Mouse (Mus musculus): ENCODE measurements around the gene Terf2. TPM values are rescaled to one million over a fixed set of nuclear protein-coding genes. Genes with fewer than 3 reads are reported as not detected.

Terf2 gene
- polyA plus RNA-seq, 1 experiment from 2014 or later: 26.1 TPM

Small RNA genes within 50 kb of the gene (microRNA-seq; reads per million reads assigned to microRNA genes)
- 2.0 reads per million for gene Mir7075

Other genes starting within 250 kb of the Terf2 start
- gene Has3, start 226.3 kb downstream of the Terf2 start, polyA plus RNA-seq (2015; fragmentation: Nextera tagmentation; extraction: Ambion mirVana): 0.89 and 0.95 TPM in 2 replicates
- 49.1 and 49.4 TPM in 2 replicates for gene Utp4, start 202.9 kb downstream of the Terf2 start, polyA plus RNA-seq (2015; fragmentation: Nextera tagmentation; extraction: Ambion mirVana)
- 3.7 and 4.3 TPM in 2 replicates for gene Sntb2, start 160.8 kb downstream of the Terf2 start, polyA plus RNA-seq (2015; fragmentation: Nextera tagmentation; extraction: Ambion mirVana)
- 138 and 148 TPM in 2 replicates for gene Vps4a, start 65.3 kb downstream of the Terf2 start, polyA plus RNA-seq (2015; fragmentation: Nextera tagmentation; extraction: Ambion mirVana)
- 37.9 and 38.7 TPM in 2 replicates for gene Pdf, start 47.9 kb downstream of the Terf2 start, polyA plus RNA-seq (2015; fragmentation: Nextera tagmentation; extraction: Ambion mirVana)
- 42.2 and 45.7 TPM in 2 replicates for gene Cog8, start 39.9 kb downstream of the Terf2 start, polyA plus RNA-seq (2015; fragmentation: Nextera tagmentation; extraction: Ambion mirVana)
- gene Nip7, start 39.7 kb downstream of the Terf2 start, polyA plus RNA-seq (2015; fragmentation: Nextera tagmentation; extraction: Ambion mirVana): 81.0 and 84.1 TPM in 2 replicates
- not detected in 2 replicates for gene Tmed6, start 30.9 kb downstream of the Terf2 start, polyA plus RNA-seq (2015; fragmentation: Nextera tagmentation; extraction: Ambion mirVana)
- 103 and 105 TPM in 2 replicates for gene Cyb5b, start 54.1 kb upstream of the Terf2 start, polyA plus RNA-seq (2015; fragmentation: Nextera tagmentation; extraction: Ambion mirVana)
- gene Nfat5, start 196.9 kb upstream of the Terf2 start, polyA plus RNA-seq (2015; fragmentation: Nextera tagmentation; extraction: Ambion mirVana): 9.4 and 10.2 TPM in 2 replicates